Mouse (Mus musculus) right cerebral cortex, postnatal 36 days (tissue): ENCODE measurements around the gene Prkrip1.
A peak's percentile ranks its signal among the peaks of the same experiment; 100 is the strongest.
"Not testable (repeated sequence)": the region's sequence is repeated elsewhere in the genome, so short reads cannot be mapped to it uniquely, and the experiment has no call there.

Experiments used
- DNase-seq, 2 experiments: peaks; one replicate each; pipeline ENCODE4 v3.0.0; 2022; ENCODE audit warnings: low spot score in 2 of 2, mixed read lengths in 1 of 2

The Prkrip1 gene

GRCm38 (mm10) chr5:136211341-136212102 lies 12.8 kb upstream of the Prkrip1 start:
- DNase-seq = not testable (repeated sequence)

GRCm38 (mm10) chr5:136210549-136210948 lies 11.8 kb upstream of the Prkrip1 start:
- DNase-seq = no peak

DNA sequence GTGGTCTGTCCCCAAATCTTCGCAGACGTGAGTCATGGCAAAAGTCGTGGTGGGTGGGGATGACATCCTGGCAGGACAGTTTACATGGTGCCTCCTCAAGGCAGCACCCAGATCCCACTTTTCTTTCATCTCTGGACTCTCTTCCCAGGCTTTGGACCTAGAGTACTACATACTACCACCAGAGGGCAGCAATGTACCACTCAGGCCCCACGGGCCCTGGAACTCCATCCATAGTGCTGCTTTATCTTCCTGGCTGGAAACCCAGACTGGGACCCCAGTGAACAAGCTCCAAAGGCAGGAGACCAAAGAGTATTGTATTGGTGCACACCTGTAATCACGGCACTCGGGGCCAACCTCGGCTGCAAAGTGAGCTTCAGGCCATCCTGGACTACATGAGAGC lies 3.1 kb upstream of the Prkrip1 start:
- peak; percentile 30 to 47 for DNase-seq

DNA sequence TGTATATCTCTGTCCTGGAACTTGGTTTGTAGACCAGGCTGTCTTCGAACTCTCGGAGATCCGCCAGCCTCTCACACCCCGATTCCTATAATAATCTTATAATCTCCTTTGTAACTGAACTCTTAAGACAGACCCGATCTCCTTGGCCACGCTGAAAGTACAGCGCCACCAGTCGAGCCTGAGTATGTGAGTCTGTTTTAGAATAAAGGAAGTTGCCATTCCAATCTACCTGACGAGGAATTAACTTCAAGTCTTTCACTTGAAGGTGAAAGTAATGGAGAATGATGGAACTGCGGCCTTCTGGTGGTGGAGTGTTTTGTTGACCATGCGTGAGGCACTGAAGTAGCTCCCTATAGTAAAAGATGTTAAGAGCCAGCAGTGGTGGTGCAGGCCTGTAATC lies 763 bp upstream of the Prkrip1 start:
- no peak for DNase-seq

DNA sequence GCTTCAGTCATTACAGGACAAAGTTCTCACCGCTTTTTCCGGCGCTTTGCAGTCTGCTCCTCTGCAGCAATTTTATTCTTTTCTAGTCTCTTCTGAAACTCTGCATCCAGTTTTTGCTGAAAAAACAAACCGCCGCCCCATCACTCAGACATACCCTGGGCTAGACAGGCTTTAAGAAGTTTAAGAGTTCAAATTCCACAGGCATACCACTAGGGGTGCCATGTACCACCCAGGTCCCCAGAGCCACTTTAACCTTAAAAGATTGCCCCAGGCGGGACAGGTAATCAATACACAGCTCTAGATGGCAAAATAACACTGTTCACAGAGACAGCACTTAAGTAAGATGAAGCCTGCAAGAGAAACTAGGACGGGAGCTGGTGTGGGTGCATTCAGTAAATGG lies 6.9 kb downstream of the Prkrip1 start:
- DNase-seq = no peak

GRCm38 (mm10) chr5:136186723-136187122 lies 12.0 kb downstream of the Prkrip1 start:
- peak in 1 of 2 experiments; percentile 36 for DNase-seq

- no peak for DNase-seq
Measured at GRCm38 (mm10) chr5:136183766-136184165, 15.0 kb downstream of the Prkrip1 start.

DNA sequence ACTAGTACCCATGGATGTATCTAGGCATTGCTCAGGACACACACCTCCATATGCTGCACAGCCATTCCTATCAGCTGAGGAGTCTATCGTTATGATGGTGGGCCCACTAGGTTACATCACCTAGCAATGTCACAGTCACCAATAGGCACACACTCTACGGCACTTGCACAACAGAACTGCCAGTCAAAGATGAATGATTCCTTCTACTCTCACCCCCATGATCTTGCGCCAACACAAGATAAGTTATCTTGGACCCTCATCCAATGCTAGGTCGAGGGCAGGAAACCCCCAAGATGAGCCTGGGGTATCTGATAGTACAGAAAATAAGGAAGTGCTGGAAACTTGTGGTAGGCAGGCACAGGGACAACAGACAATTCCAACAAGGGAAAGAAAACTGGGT lies 15.9 kb downstream of the Prkrip1 start:
- DNase-seq = no peak

- peak; percentile 45 to 67 for DNase-seq
Measured at GRCm38 (mm10) chr5:136182049-136182448, 16.7 kb downstream of the Prkrip1 start.

GRCm38 (mm10) chr5:136181197-136181596 lies 17.6 kb downstream of the Prkrip1 start:
- no peak for DNase-seq

GRCm38 (mm10) chr5:136179594-136179993 lies 19.2 kb downstream of the Prkrip1 start:
- no peak for DNase-seq

- peak in 1 of 2 experiments; percentile 49 for DNase-seq
Measured at GRCm38 (mm10) chr5:136173606-136174463, 24.9 kb downstream of the Prkrip1 start.

GRCm38 (mm10) chr5:136172939-136173338 lies 25.8 kb downstream of the Prkrip1 start:
- no peak for DNase-seq

DNA sequence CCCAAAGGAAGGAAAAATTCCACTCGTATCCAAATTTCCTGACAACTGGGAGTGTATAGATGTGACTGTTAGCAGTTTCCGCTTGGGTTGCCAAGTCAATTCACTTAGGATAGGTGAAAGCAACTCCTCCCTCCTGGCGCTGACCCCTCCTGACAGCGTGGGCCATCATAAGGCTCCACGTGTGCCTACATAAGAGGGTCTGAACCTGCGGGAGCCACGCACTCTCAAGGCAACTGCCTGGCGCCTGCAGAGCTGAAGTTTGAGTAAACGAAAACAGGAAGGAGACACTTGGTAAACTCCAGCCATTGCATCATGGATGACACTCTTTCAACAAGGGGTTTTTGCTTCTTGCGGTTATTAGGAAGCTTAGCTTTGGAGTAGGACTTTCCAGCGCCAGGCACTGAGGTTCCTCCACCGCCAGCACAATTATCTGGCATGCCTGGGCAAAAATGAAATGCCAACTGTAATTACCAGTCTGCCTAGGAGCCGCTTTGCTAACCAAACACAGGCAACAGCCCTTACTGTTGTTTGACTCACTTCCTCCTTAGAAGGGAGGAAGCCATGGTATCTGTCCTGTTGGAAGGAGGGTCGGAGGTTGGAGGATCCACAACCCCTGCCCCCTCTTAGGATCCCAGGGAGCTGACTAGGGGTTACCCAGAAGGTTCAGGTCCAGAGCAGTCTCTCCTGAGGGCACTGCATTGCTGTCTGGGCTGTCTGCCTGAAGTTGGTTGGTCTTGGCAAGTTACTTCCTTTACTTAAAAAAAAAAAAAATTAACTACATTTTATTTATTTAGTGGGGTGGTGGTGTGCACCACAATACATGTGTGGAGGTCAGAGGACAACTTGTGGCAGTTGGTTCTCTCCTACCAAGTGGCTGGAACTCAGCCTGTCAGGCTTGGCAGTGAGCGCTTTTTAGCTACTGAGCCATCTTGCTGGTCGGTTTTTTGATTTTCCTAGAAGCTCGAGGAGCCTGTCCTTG lies 27.1 kb downstream of the Prkrip1 start:
- DNase-seq = no peak

DNA sequence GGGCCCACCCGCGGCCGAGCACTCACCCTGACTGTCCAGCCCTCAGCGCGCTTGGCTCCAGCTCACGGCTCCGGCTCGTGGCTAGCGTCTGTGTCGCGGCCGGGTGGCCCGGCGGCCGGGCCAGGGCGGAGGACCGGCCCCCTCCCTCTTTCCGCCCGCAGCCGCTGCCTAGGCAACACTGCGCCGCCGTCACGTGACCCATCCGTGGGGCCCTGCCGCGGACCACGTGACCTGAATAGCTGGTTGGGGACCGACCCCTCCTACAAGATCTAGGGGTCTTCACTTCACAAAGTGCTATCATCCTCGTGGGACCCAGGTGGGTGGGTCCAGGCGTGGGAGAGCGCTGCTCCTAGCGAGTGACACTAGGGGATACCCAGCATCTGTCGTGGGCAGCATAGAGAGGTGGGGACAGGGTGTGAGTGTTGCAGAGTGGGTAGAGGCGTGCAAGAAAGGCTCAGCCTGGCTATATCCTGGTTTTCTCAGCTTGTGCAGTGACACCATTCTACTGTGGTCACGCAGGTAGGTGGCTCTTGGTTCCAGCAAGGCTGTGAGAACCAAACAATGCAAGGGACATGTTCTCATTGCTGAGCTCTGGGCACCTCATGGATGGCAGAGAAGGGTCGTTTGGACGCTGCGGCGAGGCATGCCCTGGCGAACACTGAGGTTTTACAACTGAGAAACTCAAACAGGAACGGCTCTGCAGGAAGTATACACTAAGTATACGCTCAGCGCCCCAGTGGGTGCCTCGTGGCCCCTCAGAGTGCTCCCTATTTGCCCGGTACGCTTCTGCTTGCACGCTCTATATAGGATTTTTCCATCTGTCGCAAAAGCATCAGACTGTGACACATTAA lies 28.0 kb downstream of the Prkrip1 start, which contains the start of gene Orai2:
Orai2 (minus strand) TSS at position 202 of the 851 bp plus-strand sequence.
- peak; percentile 79 to 82 for DNase-seq

GRCm38 (mm10) chr5:136169626-136170511 lies 28.9 kb downstream of the Prkrip1 start:
- peak; percentile 49 to 57 for DNase-seq

GRCm38 (mm10) chr5:136168071-136168470 lies 30.7 kb downstream of the Prkrip1 start:
- no peak for DNase-seq

DNA sequence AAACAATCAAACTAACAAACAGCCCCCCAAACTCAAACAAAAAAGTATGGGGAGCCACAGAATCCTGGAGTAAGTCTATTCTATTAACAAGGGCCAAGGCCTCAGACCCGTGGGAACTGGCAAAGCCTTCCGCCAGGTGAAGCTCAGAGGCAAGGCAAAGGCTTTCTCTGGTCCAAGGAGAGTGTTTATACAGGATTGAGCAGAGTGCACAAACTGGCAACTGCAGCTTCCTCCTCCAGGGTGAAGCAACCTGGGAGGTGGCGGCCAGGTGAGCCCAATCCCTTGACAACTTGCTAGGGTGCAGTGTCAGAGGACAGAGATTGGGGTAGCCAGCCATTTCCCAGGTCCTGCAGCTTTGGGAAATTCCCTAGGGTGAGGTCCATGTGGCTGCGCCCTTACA lies 31.5 kb downstream of the Prkrip1 start:
- no peak for DNase-seq

GRCm38 (mm10) chr5:136165246-136165645 lies 33.5 kb downstream of the Prkrip1 start:
- DNase-seq = no peak
